Mouse (Mus musculus) brain, embryonic 14.5 days (tissue): Measurements from ENCODE around the gene Eya2.

ENCODE experiments used
- CTCF ChIP-seq: fragments of 200-500 bp; IDR thresholded peaks from 2 replicates; pipeline ENCODE4 v1.5.1; 2012; ENCODE audit warnings: inconsistent platforms, mild to moderate bottlenecking, moderate library complexity, borderline replicate concordance; ENCODE audit not compliant: insufficient read depth, insufficient read length; ENCODE audit errors: extremely low read depth
- POLR2A ChIP-seq: fragments of 200-500 bp; IDR thresholded peaks from 2 replicates; pipeline ENCODE4 v1.6.1; 2012; ENCODE audit warnings: mild to moderate bottlenecking, inconsistent platforms, borderline replicate concordance; ENCODE audit not compliant: poor library complexity, insufficient read depth, insufficient read length, severe bottlenecking; ENCODE audit errors: extremely low read depth

- no peak for TF ChIP-seq POLR2A
- TF ChIP-seq CTCF = no peak
Measured at GRCm38 (mm10) chr2:165688896-165689295, 94.1 kb downstream of the Eya2 start.
